Comparison of ENCODE assay signal across 8 mouse cellular contexts in the genomic region with DNA sequence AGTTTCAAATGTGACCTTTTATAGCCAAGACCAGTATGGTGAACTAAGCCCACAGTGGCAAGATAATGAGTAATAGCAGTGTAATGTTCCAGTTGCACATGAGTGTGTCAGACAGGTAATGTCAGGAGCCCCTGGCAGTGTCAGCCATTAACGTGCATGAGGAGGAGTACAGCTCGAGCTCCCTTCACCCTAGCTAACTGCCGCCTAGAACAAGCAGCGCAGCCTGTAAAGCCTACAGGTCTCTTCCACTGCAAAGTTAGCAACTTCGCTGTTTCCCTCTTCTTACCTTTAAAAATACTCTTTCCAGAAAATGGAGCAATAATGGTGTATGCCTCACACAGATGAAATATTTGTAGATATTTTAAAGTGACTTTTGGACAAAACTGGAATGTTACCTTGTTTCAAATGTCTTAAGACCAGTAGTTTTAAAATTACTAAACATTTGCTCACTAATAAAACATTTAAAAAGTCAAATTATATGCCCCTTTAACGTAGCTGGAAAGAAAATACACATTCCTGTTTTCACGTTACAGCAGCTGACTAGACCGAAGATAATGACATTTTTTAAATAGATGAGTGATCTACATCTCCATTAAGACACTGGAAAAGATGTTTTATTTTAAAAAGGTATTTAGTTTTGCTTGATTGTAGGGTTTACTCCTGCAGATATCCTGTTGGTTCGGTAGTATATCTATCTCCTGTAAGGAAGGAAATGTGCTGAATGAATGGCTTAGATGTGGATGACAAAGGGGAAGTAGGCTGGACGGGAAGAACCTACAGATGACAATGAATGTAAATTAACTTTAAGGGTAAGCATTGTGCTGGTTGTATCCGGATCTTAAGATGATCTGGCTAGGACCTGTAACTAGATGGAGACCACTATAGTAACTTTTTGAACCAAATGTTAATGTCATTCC. TPM values are rescaled to one million over a fixed set of nuclear protein-coding genes. Genes with fewer than 3 reads are reported as not detected.
DNase-seq lines count a peak whose midpoint lies in the region; ATAC-seq lines count a peak whose summit lies in the region.

No protein-coding gene starts in this region.

- H3K27ac ChIP-seq in kidney, embryonic 14.5 days (ENCODE audit: low read depth, low read length) = no peak overlapping the region
- no peak overlapping the region for H3K27ac ChIP-seq in lung, embryonic 16.5 days (ENCODE audit: low read length)

- H3K4me1 ChIP-seq in kidney, embryonic 14.5 days (ENCODE audit: control insufficient read depth, insufficient read depth, low read length) = peaks cover 6% of the 10 kb centered on the region; the same call in 1 of the 2 replicates
- peaks cover 17% of the 10 kb centered on the region for H3K4me1 ChIP-seq in lung, embryonic 16.5 days (replicated peaks; ENCODE audit: control insufficient read depth, insufficient read depth, low read length)

- DNase-seq in kidney, adult 8-10 months = no peak
- DNase-seq in R1 (ENCODE audit: low read depth, low spot score) = peak; percentile 64
- DNase-seq in heart, postnatal 4 days = peak; percentile 19
- peak; percentile 42 for DNase-seq in thymus, postnatal 4 days
- DNase-seq in gastrocnemius, postnatal 25 days = no peak
- DNase-seq in embryo, embryonic 9.5 days (ENCODE audit: extremely low spot score) = no peak

- 42% methylated on average over 11 of the region's 11 CpGs for WGBS in kidney, embryonic 14.5 days
- 22% methylated on average over 11 of the region's 11 CpGs for WGBS in lung, embryonic 16.5 days

- H3K4me3 ChIP-seq in kidney, embryonic 14.5 days (ENCODE audit: low read length) = peak overlapping the region; percentile 80
- peak overlapping the region; percentile 95 for H3K4me3 ChIP-seq in lung, embryonic 16.5 days (ENCODE audit: low read length)

- peaks cover 13% of the 10 kb centered on the region; the same call in 1 of the 2 replicates for H3K36me3 ChIP-seq in kidney, embryonic 14.5 days (ENCODE audit: control insufficient read depth, insufficient read depth, low read length)
- H3K36me3 ChIP-seq in lung, embryonic 16.5 days (ENCODE audit: control insufficient read depth, insufficient read depth, low read length) = no peaks in the 10 kb centered on the region

- H3K9me3 ChIP-seq in kidney, embryonic 14.5 days (ENCODE audit: control insufficient read depth, low read length) = no peaks in the 10 kb centered on the region
- no peaks in the 10 kb centered on the region for H3K9me3 ChIP-seq in lung, embryonic 16.5 days (ENCODE audit: control insufficient read depth, low read length)

- no peaks in the 10 kb centered on the region for H3K27me3 ChIP-seq in kidney, embryonic 14.5 days (ENCODE audit: control insufficient read depth, insufficient read depth, low read length)
- H3K27me3 ChIP-seq in lung, embryonic 16.5 days (ENCODE audit: control insufficient read depth, insufficient read depth, low read depth, low read length) = no peaks in the 10 kb centered on the region

- H3K9ac ChIP-seq in kidney, embryonic 14.5 days (ENCODE audit: low read depth, low read length) = peak overlapping the region; percentile 96; the same call in 1 of the 2 replicates
- H3K9ac ChIP-seq in lung, embryonic 16.5 days (ENCODE audit: low read length) = peak overlapping the region; percentile 100

- peak overlapping the region; percentile 65 for H3K4me2 ChIP-seq in kidney, embryonic 14.5 days (replicated peaks; ENCODE audit: low read depth, low read length)
- H3K4me2 ChIP-seq in lung, embryonic 16.5 days (ENCODE audit: low read depth, low read length) = peak overlapping the region; percentile 91

- ATAC-seq in kidney, embryonic 14.5 days (ENCODE audit: low FRiP score, low TSS enrichment) = no peak
- no peak for ATAC-seq in lung, embryonic 16.5 days (ENCODE audit: low read depth)

RNA-seq across cellular contexts. Expression of a gene that starts 1.9 kb away (rescaled TPM):
- polyA plus RNA-seq in kidney, embryonic 14.5 days (2014; fragmentation: Nextera tagmentation; extraction: Ambion mirVana) = 1.3 and 2.9 TPM in 2 replicates
- under 1 TPM; 0.48 to 0.77 TPM for total RNA-seq in heart, postnatal 4 days (2021)
- polyA plus RNA-seq in lung, embryonic 16.5 days (2015; fragmentation: Nextera tagmentation; extraction: Ambion mirVana) = 1.3 TPM in 2 replicates
- not detected for total RNA-seq in gastrocnemius, postnatal 25 days (2021)

RNA-seq across cellular contexts. Expression of a gene that starts 2.2 kb away (rescaled TPM):
- 59.7 and 75.0 TPM in 2 replicates for polyA plus RNA-seq in kidney, embryonic 14.5 days (2014; fragmentation: Nextera tagmentation; extraction: Ambion mirVana)
- total RNA-seq in heart, postnatal 4 days (2021) = 100 to 1,000 TPM; 103 to 104 TPM
- 35.1 and 41.8 TPM in 2 replicates for polyA plus RNA-seq in lung, embryonic 16.5 days (2015; fragmentation: Nextera tagmentation; extraction: Ambion mirVana)
- total RNA-seq in gastrocnemius, postnatal 25 days (2021) = 10 to 100 TPM; 20.1 to 23.5 TPM

RNA-seq across cellular contexts. Expression of a gene that starts 17.1 kb away (rescaled TPM):
- 91.4 and 92.5 TPM in 2 replicates for polyA plus RNA-seq in kidney, embryonic 14.5 days (2014; fragmentation: Nextera tagmentation; extraction: Ambion mirVana)
- total RNA-seq in heart, postnatal 4 days (2021) = 10 to 100 TPM; 31.9 to 33.2 TPM
- polyA plus RNA-seq in lung, embryonic 16.5 days (2015; fragmentation: Nextera tagmentation; extraction: Ambion mirVana) = 85.9 and 86.9 TPM in 2 replicates
- 10 to 100 TPM; 17.1 to 20.8 TPM for total RNA-seq in gastrocnemius, postnatal 25 days (2021)

Comparison
In these comparisons a context has a peak if more than half of its experiments do, and no peak if none do; other contexts are left out.
1. DNase-seq: peak in R1 (single experiment), heart, postnatal 4 days (single experiment) and thymus, postnatal 4 days (single experiment); none in kidney, adult 8-10 months (0 of 2), gastrocnemius, postnatal 25 days (single experiment) and embryo, embryonic 9.5 days (single experiment).
2. RNA of a gene that starts 2.2 kb away (total RNA-seq): 103 to 104 TPM in heart, postnatal 4 days; 20.1 to 23.5 TPM in gastrocnemius, postnatal 25 days; every median in the first group is over 4 times any median in the second.